In the genomic region with DNA sequence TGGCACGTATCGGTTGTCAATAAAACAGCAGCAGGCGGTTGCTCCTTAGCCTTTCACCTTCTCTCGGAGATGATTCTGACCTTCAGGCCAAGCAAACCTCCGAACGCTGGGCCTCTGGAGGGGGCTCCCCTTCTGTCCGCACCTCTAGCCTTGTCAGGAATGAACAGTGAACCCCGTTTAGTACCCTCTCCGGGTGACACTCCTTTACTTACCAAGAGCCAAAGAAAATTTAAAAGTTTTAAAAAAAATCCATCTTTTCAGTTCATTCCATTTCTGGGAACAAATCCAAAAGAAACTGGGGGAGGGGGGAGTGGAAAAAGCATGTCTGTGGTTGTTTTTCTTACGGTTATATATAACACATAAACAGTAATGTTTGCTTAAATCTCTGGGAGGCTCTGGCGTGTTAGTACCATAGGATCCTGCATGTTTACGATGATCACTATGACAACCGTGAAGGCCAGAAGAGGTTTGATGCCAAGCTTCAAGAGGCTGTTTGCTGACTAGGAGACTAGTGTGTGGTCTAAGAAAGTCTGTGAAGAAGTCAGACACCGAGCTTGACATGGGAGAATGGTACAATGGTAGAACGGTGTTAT, we compare ENCODE assay signal across 13 mouse cellular contexts. TPM values are rescaled to one million over a fixed set of nuclear protein-coding genes. Genes with fewer than 3 reads are reported as not detected.
DNase-seq lines count a peak whose midpoint lies in the region; ATAC-seq and TF ChIP-seq lines count a peak whose summit lies in the region.
"Had no signal": no experiment of that assay in that cellular context is flagged by ENCODE, and none has a peak within 500 bp of the region (broad histone marks: within the 10 kb centered on the region; RNA-seq: fewer than 3 reads in every experiment).

No protein-coding gene starts in this region.

- peak; percentile 75 for TF ChIP-seq EP300 in lung, postnatal 0 days (IDR thresholded peaks at IDR 0.05)

- no peaks in the 10 kb centered on the region for H3K27me3 ChIP-seq in intestine, embryonic 14.5 days (replicated peaks; ENCODE audit: control insufficient read depth, insufficient read depth, low read length)
- H3K27me3 ChIP-seq in intestine, postnatal 0 days (replicated peaks; ENCODE audit: control insufficient read depth, insufficient read depth, low read length), result no peaks in the 10 kb centered on the region; the same call in 1 of the 2 replicates
- no peaks in the 10 kb centered on the region for H3K27me3 ChIP-seq in lung, postnatal 0 days (replicated peaks; ENCODE audit: insufficient read depth, low read length)
- no peaks in the 10 kb centered on the region for H3K27me3 ChIP-seq in embryonic facial prominence, embryonic 15.5 days
- no peaks in the 10 kb centered on the region for H3K27me3 ChIP-seq in stomach, embryonic 14.5 days (ENCODE audit: control insufficient read depth, insufficient read depth, low read length)

- no peak overlapping the region for H3K4me3 ChIP-seq in intestine, embryonic 14.5 days (ENCODE audit: low read depth, low read length)
- H3K4me3 ChIP-seq in intestine, postnatal 0 days (ENCODE audit: low read depth, low read length), result no peak overlapping the region
- H3K4me3 ChIP-seq in lung, postnatal 0 days (ENCODE audit: low read depth, low read length), result no peak overlapping the region
- no peak overlapping the region for H3K4me3 ChIP-seq in embryonic facial prominence, embryonic 15.5 days (replicated peaks)
- no peak overlapping the region for H3K4me3 ChIP-seq in stomach, embryonic 14.5 days (ENCODE audit: low read depth, low read length)
- H3K4me3 ChIP-seq: megakaryocyte, embryonic 14.5 days had no signal

- H3K27ac ChIP-seq in intestine, embryonic 14.5 days (ENCODE audit: low read depth), result peak overlapping the region; percentile 11; the same call in 1 of the 2 replicates
- H3K27ac ChIP-seq in intestine, postnatal 0 days (ENCODE audit: low read depth, low read length), result no peak overlapping the region
- H3K27ac ChIP-seq in lung, postnatal 0 days (ENCODE audit: low read length), result peak overlapping the region; percentile 52; the same call in 1 of the 2 replicates
- peak overlapping the region; percentile 84 for H3K27ac ChIP-seq in embryonic facial prominence, embryonic 15.5 days (replicated peaks)
- H3K27ac ChIP-seq in stomach, embryonic 14.5 days (ENCODE audit: low read length), result peak overlapping the region; percentile 28; the same call in 1 of the 2 replicates
- H3K27ac ChIP-seq: hindbrain, embryonic 14.5 days had no signal

- H3K36me3 ChIP-seq in intestine, embryonic 14.5 days (ENCODE audit: control insufficient read depth, insufficient read depth, low read length), result no peaks in the 10 kb centered on the region
- no peaks in the 10 kb centered on the region for H3K36me3 ChIP-seq in intestine, postnatal 0 days (ENCODE audit: control insufficient read depth, insufficient read depth)
- no peaks in the 10 kb centered on the region for H3K36me3 ChIP-seq in lung, postnatal 0 days (ENCODE audit: insufficient read depth, low read length)
- H3K36me3 ChIP-seq in embryonic facial prominence, embryonic 15.5 days, result no peaks in the 10 kb centered on the region
- H3K36me3 ChIP-seq in stomach, embryonic 14.5 days (ENCODE audit: control insufficient read depth, insufficient read depth, low read length), result no peaks in the 10 kb centered on the region

- H3K9ac ChIP-seq in intestine, embryonic 14.5 days (ENCODE audit: low read length), result no peak overlapping the region
- no peak overlapping the region for H3K9ac ChIP-seq in intestine, postnatal 0 days (ENCODE audit: low read depth, low read length)
- no peak overlapping the region for H3K9ac ChIP-seq in lung, postnatal 0 days (replicated peaks; ENCODE audit: low read depth)
- H3K9ac ChIP-seq in embryonic facial prominence, embryonic 15.5 days, result no peak overlapping the region
- H3K9ac ChIP-seq in stomach, embryonic 14.5 days (replicated peaks; ENCODE audit: low read depth, low read length), result no peak overlapping the region
- H3K9ac ChIP-seq: hindbrain, embryonic 14.5 days had no signal

- no peaks in the 10 kb centered on the region for H3K9me3 ChIP-seq in intestine, embryonic 14.5 days (ENCODE audit: control insufficient read depth, low read length)
- no peaks in the 10 kb centered on the region for H3K9me3 ChIP-seq in intestine, postnatal 0 days (ENCODE audit: control insufficient read depth)
- H3K9me3 ChIP-seq in lung, postnatal 0 days (ENCODE audit: low read length), result no peaks in the 10 kb centered on the region
- no peaks in the 10 kb centered on the region; the same call in 1 of the 2 replicates for H3K9me3 ChIP-seq in embryonic facial prominence, embryonic 15.5 days (replicated peaks)
- no peaks in the 10 kb centered on the region for H3K9me3 ChIP-seq in stomach, embryonic 14.5 days (ENCODE audit: control insufficient read depth, low read depth, low read length)

- 51% methylated on average over 15 of the region's 15 CpGs for WGBS in intestine, embryonic 14.5 days
- 51% methylated on average over 15 of the region's 15 CpGs for WGBS in intestine, postnatal 0 days
- WGBS in lung, postnatal 0 days, result 30% methylated on average over 15 of the region's 15 CpGs
- 39% methylated on average over 15 of the region's 15 CpGs for WGBS in embryonic facial prominence, embryonic 15.5 days
- 53% methylated on average over 15 of the region's 15 CpGs for WGBS in stomach, embryonic 14.5 days

- no peak for DNase-seq in intestine, embryonic 14.5 days (ENCODE audit: low spot score)
- DNase-seq in lung, postnatal 0 days (ENCODE audit: low spot score), result peak; percentile 94
- DNase-seq in lung, postnatal 25 days (ENCODE audit: low spot score), result no peak
- DNase-seq in thymus, postnatal 0 days (ENCODE audit: low spot score), result no peak
- DNase-seq in retina, embryonic 14.5 days (ENCODE audit: low spot score), result no peak
- DNase-seq: cerebellum, adult 9-10 months; thymus, postnatal 25 days had no signal

- 0 out of 2 replicates have a peak overlapping the region, but pooled peaks have one; percentile 1 for H3K4me2 ChIP-seq in intestine, embryonic 14.5 days (ENCODE audit: low read length)
- H3K4me2 ChIP-seq in intestine, postnatal 0 days (replicated peaks; ENCODE audit: low read depth), result no peak overlapping the region
- 0 out of 2 replicates have a peak overlapping the region, but pooled peaks have one; percentile 0 for H3K4me2 ChIP-seq in lung, postnatal 0 days (replicated peaks; ENCODE audit: low read depth, low read length)
- H3K4me2 ChIP-seq in embryonic facial prominence, embryonic 15.5 days (replicated peaks), result peak overlapping the region; percentile 31; the same call in 1 of the 2 replicates
- 0 out of 2 replicates have a peak overlapping the region, but pooled peaks have one; percentile 5 for H3K4me2 ChIP-seq in stomach, embryonic 14.5 days (replicated peaks; ENCODE audit: low read depth, low read length)
- H3K4me2 ChIP-seq: hindbrain, embryonic 14.5 days; liver, embryonic 11.5 days had no signal

- no peak for TF ChIP-seq CTCF in intestine, postnatal 0 days (IDR thresholded peaks at IDR 0.05; ENCODE audit: low read depth)
- TF ChIP-seq CTCF in lung, postnatal 0 days (IDR thresholded peaks at IDR 0.05), result no peak

- H3K4me1 ChIP-seq in intestine, embryonic 14.5 days (replicated peaks; ENCODE audit: control insufficient read depth, insufficient read depth, low read length), result no peaks in the 10 kb centered on the region; the same call in 1 of the 2 replicates
- H3K4me1 ChIP-seq in intestine, postnatal 0 days (replicated peaks; ENCODE audit: control insufficient read depth, insufficient read depth, low read length), result no peaks in the 10 kb centered on the region
- H3K4me1 ChIP-seq in lung, postnatal 0 days (ENCODE audit: insufficient read depth, low read depth, low read length), result peaks cover 11% of the 10 kb centered on the region; the same call in 1 of the 2 replicates
- peaks cover 29% of the 10 kb centered on the region for H3K4me1 ChIP-seq in embryonic facial prominence, embryonic 15.5 days
- H3K4me1 ChIP-seq in stomach, embryonic 14.5 days (ENCODE audit: control insufficient read depth, insufficient read depth, low read length), result no peaks in the 10 kb centered on the region
- H3K4me1 ChIP-seq: megakaryocyte, embryonic 14.5 days had no signal

- ATAC-seq in intestine, embryonic 14.5 days (replicated peaks; ENCODE audit: low FRiP score, low TSS enrichment, low read depth), result peak; percentile 38; the same call in 1 of the 2 replicates
- ATAC-seq in intestine, postnatal 0 days, result no peak
- peak; percentile 76 for ATAC-seq in lung, postnatal 0 days
- peak; percentile 88 for ATAC-seq in embryonic facial prominence, embryonic 15.5 days (ENCODE audit: insufficient number of reproducible peaks, low FRiP score, low TSS enrichment, low read depth)
- peak; percentile 60; the same call in 1 of the 2 replicates for ATAC-seq in stomach, embryonic 14.5 days (ENCODE audit: insufficient number of reproducible peaks, insufficient read depth, low FRiP score, low read depth)

RNA-seq across cellular contexts. Expression of gene Bdkrb2, which starts 41.8 kb away (rescaled TPM):
- 1.0 and 1.3 TPM in 2 replicates for polyA plus RNA-seq in intestine, embryonic 14.5 days (2014; fragmentation: Nextera tagmentation; extraction: Ambion mirVana)
- polyA plus RNA-seq in intestine, postnatal 0 days (2015; fragmentation: Nextera tagmentation; extraction: Ambion mirVana), result 3.8 and 4.4 TPM in 2 replicates
- 2.1 and 2.5 TPM in 2 replicates for polyA plus RNA-seq in lung, postnatal 0 days (2015; fragmentation: Nextera tagmentation; extraction: Ambion mirVana)
- polyA plus RNA-seq in embryonic facial prominence, embryonic 15.5 days (2015; fragmentation: Nextera tagmentation; extraction: Ambion mirVana), result 2.6 and 2.8 TPM in 2 replicates
- polyA plus RNA-seq in stomach, embryonic 14.5 days (2014; fragmentation: Nextera tagmentation; extraction: Ambion mirVana), result 0.78 and 0.83 TPM in 2 replicates
- 1.7 and 1.8 TPM in 2 replicates for polyA plus RNA-seq in thymus, postnatal 0 days (2015; fragmentation: Nextera tagmentation; extraction: Ambion mirVana)
- polyA plus RNA-seq: liver, embryonic 11.5 days had no signal
